Mouse (Mus musculus) neural tube, embryonic 14.5 days (tissue): Measurements from ENCODE around the gene Gm10643. TPM values are rescaled to one million over a fixed set of nuclear protein-coding genes. Genes with fewer than 3 reads are reported as not detected.
A peak's percentile ranks its signal among the peaks of the same experiment; 100 is the strongest.

Experiments
- ATAC-seq: fragments of 200-750 bp; cut with Nextera tagmentation; 2 replicates; pipeline ENCODE4 v1.8.0; 2017; ENCODE audit warnings: low read depth, mild to moderate bottlenecking, moderate TSS enrichment, moderate library complexity
- H3K27ac ChIP-seq: fragments of 300-500 bp; sonication (generic); 2 replicates; pipeline ENCODE4 v1.5.1; 2014; ENCODE audit warnings: low read depth, mild to moderate bottlenecking, control low read depth, low read length, moderate library complexity, mixed read lengths
- H3K27me3 ChIP-seq: fragments of 300-500 bp; sonication (generic); 2 replicates; pipeline ENCODE4 v1.6.1; 2014; ENCODE audit warnings: low read length; ENCODE audit not compliant: control insufficient read depth, insufficient read depth
- H3K36me3 ChIP-seq: fragments of 300-500 bp; sonication (generic); 2 replicates; pipeline ENCODE4 v1.6.1; 2014; ENCODE audit warnings: low read length, mixed read lengths; ENCODE audit not compliant: control insufficient read depth, insufficient read depth
- H3K4me1 ChIP-seq: fragments of 300-500 bp; sonication (generic); 2 replicates; pipeline ENCODE4 v1.6.1; 2014; ENCODE audit warnings: low read length; ENCODE audit not compliant: control insufficient read depth, insufficient read depth
- H3K4me2 ChIP-seq: fragments of 300-500 bp; sonication (generic); 2 replicates; pipeline ENCODE4 v1.6.1; 2014; ENCODE audit warnings: mild to moderate bottlenecking, low read depth, low read length, control low read depth
- H3K4me3 ChIP-seq: fragments of 300-500 bp; sonication (generic); 2 replicates; pipeline ENCODE4 v1.5.1; 2014; ENCODE audit warnings: low read depth, low read length, control low read depth, mixed read lengths
- H3K9ac ChIP-seq: fragments of 300-500 bp; sonication (generic); replicated peaks from 2 replicates; pipeline ENCODE4 v1.6.1; 2014; ENCODE audit warnings: low read depth, mild to moderate bottlenecking, control low read depth, low read length, mixed read lengths
- H3K9me3 ChIP-seq: fragments of 300-500 bp; sonication (generic); 2 replicates; pipeline ENCODE4 v1.6.1; 2016; ENCODE audit warnings: low read length; ENCODE audit not compliant: control insufficient read depth
- WGBS: fragments of 180-500 bp; shearing (Covaris S2); extraction: QIAGEN DNeasy Blood & Tissue Kit; methylation state at CpG from one replicate; pipeline ENCODE4 v1.1.7; 2014; 5-methylcytosine and 5-hydroxymethylcytosine counted together
- polyA plus RNA-seq: library from polyadenylated mRNA; unstranded; fragments of >200 nt; fragmentation: Nextera tagmentation; extraction: Ambion mirVana; gene quantifications from 2 replicates; pipeline ENCODE4 v1.2.1, GENCODE M21; 2014

Gene Gm10643
- polyA plus RNA-seq, 1 experiment from 2014 or later: 1.8 TPM

DNA sequence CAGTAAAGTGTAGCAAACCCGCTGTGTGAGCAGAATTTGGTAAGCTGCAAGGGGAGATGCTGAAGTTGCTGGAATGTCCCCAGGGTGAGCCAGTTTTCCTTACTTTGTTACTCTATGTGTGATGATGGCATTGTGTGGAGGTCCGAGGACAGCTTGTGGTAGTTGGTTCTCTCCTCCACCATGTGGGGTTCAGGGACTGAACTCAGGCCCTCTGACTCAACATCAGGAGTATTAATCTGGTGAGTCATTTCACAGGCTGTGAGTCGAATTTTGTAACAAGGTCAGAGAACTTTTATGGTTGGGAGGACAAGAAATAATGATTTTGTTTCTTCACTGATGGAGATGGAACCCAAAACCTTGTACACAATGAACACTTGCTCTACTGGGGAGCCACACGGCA is 32.2 kb downstream of the Gm10643 start:
- H3K36me3 ChIP-seq: no peaks in the 10 kb centered on the region
- no peaks in the 10 kb centered on the region for H3K9me3 ChIP-seq
- WGBS: 76% methylated on average over 4 of the region's 4 CpGs
- no peak overlapping the region for H3K9ac ChIP-seq
- no peaks in the 10 kb centered on the region for H3K27me3 ChIP-seq
- H3K4me1 ChIP-seq: no peaks in the 10 kb centered on the region
- H3K4me2 ChIP-seq: no peak overlapping the region
- no peak for ATAC-seq
- no peak overlapping the region for H3K27ac ChIP-seq
- H3K4me3 ChIP-seq: no peak overlapping the region

DNA sequence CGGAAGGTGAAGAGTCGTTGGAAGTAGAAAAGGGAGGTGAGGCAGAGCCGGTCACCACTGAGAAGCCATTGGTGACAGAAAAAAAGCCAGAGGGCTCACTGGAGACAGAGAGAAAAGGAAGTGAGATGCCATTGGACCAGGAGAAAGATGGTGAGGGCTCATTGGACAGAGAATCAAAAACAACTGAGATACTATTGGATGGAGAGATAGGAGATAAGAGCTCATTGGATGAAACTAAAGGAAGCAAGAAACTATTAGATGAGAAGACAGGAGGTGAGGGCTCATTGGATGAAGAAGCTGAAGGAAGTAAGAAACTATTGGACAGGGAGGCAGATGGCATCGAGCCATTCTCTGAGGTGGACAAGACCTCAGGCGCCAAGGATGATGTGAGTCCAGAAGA is 35.7 kb downstream of the Gm10643 start:
- H3K9me3 ChIP-seq: no peaks in the 10 kb centered on the region
- no peak overlapping the region for H3K4me3 ChIP-seq
- H3K27me3 ChIP-seq: peaks cover 3% of the 10 kb centered on the region; the same call in 1 of the 2 replicates
- H3K4me2 ChIP-seq: no peak overlapping the region
- H3K9ac ChIP-seq: no peak overlapping the region
- H3K4me1 ChIP-seq: peaks cover 7% of the 10 kb centered on the region; the same call in 1 of the 2 replicates
- H3K36me3 ChIP-seq: no peaks in the 10 kb centered on the region
- ATAC-seq: no peak
- H3K27ac ChIP-seq: no peak overlapping the region
- WGBS: 95% methylated on average over 5 of the region's 5 CpGs

DNA sequence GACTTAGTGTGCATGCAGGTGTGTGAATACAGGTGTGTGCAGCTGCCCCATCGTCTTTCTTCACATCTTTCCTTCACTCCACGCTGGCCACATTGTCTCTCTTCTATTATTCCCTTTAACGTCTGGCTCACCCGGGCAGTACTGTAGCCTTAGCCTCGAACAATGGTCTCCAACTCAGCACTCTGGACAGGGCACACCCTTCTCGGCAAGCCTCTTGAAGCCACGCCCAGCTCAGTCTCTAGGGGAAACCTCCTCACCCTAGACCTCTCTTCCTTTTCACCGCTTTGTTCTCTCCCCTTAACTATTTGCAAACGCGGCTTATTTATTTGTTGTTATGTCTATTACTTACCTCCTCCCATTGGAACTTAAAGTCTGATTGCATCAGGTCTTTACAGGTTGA is 37.5 kb downstream of the Gm10643 start:
- Histone ChIP-seq H3K4me1 (peaks cover 7% of the 10 kb centered on the region; the same call in 1 of the 2 replicates), H3K9me3 (no peaks in the 10 kb centered on the region), H3K9ac (no peak overlapping the region), H3K4me2 (no peak overlapping the region), H3K27ac (no peak overlapping the region), H3K36me3 (no peaks in the 10 kb centered on the region), H3K27me3 (peaks cover 3% of the 10 kb centered on the region; the same call in 1 of the 2 replicates), H3K4me3 (no peak overlapping the region)
- no peak for ATAC-seq
- WGBS: 14% methylated on average over 10 of the region's 10 CpGs

DNA sequence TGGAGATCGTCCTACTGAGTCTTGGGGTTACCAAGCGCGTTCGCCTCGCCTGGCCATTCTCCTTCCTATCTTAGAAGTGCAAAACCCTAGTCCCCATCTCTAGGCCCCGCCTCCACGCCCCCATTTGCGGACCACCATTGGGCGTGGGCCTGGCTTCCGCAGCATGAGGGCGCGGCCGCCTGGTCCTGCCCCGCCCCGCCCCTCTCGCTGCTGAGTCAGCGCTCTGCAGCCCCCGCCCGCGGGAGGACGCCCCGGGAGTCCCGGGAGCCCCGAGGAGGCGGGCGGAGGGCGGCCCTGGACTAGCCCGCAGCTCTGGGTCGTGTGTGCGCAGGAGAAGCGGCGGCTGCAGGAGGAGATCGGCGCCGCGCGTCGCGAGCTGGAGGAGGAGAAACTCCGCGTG is 39.1 kb downstream of the Gm10643 start:
- Histone ChIP-seq H3K4me3 (peak overlapping the region; percentile 41), H3K36me3 (no peaks in the 10 kb centered on the region), H3K4me2 (peak overlapping the region; percentile 86), H3K27ac (no peak overlapping the region), H3K9ac (peak overlapping the region; percentile 53), H3K9me3 (no peaks in the 10 kb centered on the region), H3K27me3 (peaks cover 3% of the 10 kb centered on the region; the same call in 1 of the 2 replicates), H3K4me1 (peaks cover 7% of the 10 kb centered on the region; the same call in 1 of the 2 replicates)
- peak; percentile 78 for ATAC-seq
- under 1% methylated on average over 40 of the region's 41 CpGs for WGBS

DNA sequence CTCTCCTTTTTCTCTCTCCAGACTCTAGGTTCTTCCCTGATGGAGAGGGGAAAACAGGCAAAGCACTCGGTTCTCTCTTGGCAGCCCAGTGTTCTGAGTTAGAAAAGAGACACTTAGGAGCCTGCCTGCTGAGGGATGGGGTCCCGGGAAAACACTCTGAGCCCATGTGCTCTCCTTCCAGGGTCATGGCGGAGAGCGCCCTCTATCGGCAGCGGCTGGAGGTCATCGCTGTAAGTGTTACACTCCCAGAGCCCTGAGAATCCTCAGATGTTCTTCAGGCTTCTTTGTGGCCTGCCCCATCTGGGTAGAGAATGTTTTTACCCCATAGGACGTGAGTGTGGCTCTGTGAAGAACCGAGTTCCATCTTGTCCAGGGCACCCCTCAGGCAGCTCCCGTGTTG is 40.8 kb downstream of the Gm10643 start:
- WGBS: 12% methylated on average over 10 of the region's 10 CpGs

DNA sequence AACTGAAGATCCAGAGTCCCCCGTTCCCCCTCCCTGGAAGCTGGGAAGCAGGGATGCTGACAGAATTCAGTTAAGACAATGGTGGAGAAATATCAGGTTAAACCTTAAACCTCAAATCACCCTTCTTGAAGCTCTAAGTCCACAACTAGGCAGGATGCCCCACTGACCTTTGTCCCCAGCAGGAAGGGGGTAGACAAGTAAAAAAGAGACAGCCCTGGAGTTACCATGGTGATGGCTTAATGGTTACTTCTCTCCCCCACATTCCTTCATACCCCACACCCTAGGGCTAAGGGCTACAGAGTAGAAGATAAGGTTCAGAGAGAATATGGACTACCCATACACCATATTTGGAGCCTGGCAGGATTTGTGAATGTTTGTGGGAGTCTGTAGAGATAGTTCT is 41.3 kb downstream of the Gm10643 start:
- peaks cover 7% of the 10 kb centered on the region; the same call in 1 of the 2 replicates for H3K4me1 ChIP-seq
- no peak overlapping the region for H3K4me3 ChIP-seq
- H3K9ac ChIP-seq: no peak overlapping the region
- peaks cover 3% of the 10 kb centered on the region; the same call in 1 of the 2 replicates for H3K27me3 ChIP-seq
- H3K27ac ChIP-seq: no peak overlapping the region
- 73% methylated on average over 1 of the region's 1 CpGs for WGBS
- no peaks in the 10 kb centered on the region for H3K9me3 ChIP-seq
- ATAC-seq: no peak
- no peak overlapping the region for H3K4me2 ChIP-seq
- no peaks in the 10 kb centered on the region for H3K36me3 ChIP-seq

More for the DNA sequence above, 40.8 kb downstream of the Gm10643 start:
- Histone ChIP-seq H3K4me1 (peaks cover 7% of the 10 kb centered on the region; the same call in 1 of the 2 replicates), H3K9ac (no peak overlapping the region), H3K4me2 (no peak overlapping the region), H3K36me3 (no peaks in the 10 kb centered on the region), H3K9me3 (no peaks in the 10 kb centered on the region), H3K27ac (no peak overlapping the region), H3K4me3 (no peak overlapping the region), H3K27me3 (peaks cover 3% of the 10 kb centered on the region; the same call in 1 of the 2 replicates)
- no peak for ATAC-seq

DNA sequence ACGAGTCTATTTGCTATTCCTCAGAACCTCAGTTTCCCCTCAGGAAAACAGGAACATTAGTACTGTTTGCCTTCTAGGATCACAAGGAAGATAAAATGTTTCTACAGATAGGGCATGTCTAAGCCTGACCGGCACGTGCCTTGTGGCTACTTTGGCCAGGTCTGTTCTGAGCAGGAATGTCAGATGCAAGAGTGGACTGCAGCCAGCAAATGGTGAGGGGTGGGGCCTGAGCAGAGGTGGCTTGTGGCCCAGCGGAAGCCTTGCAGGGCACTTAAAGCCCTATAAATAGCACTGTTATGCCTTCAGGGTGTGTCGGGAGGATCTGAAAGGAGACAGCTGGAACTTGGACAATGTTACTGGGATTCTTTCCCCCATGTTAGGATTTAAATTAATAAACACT is 41.9 kb downstream of the Gm10643 start:
- 37% methylated on average over 5 of the region's 5 CpGs for WGBS
- Histone ChIP-seq H3K4me1 (peaks cover 7% of the 10 kb centered on the region; the same call in 1 of the 2 replicates), H3K36me3 (no peaks in the 10 kb centered on the region), H3K9me3 (no peaks in the 10 kb centered on the region), H3K4me2 (no peak overlapping the region), H3K4me3 (no peak overlapping the region), H3K9ac (no peak overlapping the region), H3K27me3 (peaks cover 3% of the 10 kb centered on the region; the same call in 1 of the 2 replicates), H3K27ac (no peak overlapping the region)
- no peak for ATAC-seq

DNA sequence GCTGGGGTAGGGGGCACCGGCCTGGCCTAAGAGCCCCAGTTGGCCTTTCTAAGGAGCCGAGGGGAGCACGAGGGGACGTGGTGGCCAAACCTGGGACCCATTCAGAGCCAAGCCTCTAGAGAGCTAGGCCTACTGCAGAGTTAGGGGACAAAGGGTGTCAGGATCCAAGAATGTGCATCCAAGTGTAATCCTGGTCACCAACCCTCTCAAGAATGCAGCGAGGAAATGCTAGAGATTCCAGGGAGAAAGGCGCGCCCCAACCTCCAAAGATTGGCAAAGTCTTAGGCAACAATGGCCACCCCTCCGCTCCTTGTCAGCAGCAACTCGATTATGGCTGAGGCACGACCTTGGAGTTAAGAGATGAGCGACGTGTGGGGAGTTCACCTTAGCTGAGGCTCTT is 43.4 kb downstream of the Gm10643 start:
- Histone ChIP-seq H3K9me3 (no peaks in the 10 kb centered on the region), H3K27me3 (peaks cover 3% of the 10 kb centered on the region; the same call in 1 of the 2 replicates), H3K4me3 (no peak overlapping the region), H3K9ac (no peak overlapping the region), H3K4me2 (no peak overlapping the region), H3K27ac (no peak overlapping the region), H3K36me3 (no peaks in the 10 kb centered on the region), H3K4me1 (peaks cover 7% of the 10 kb centered on the region; the same call in 1 of the 2 replicates)
- WGBS: 55% methylated on average over 12 of the region's 12 CpGs
- ATAC-seq: no peak

DNA sequence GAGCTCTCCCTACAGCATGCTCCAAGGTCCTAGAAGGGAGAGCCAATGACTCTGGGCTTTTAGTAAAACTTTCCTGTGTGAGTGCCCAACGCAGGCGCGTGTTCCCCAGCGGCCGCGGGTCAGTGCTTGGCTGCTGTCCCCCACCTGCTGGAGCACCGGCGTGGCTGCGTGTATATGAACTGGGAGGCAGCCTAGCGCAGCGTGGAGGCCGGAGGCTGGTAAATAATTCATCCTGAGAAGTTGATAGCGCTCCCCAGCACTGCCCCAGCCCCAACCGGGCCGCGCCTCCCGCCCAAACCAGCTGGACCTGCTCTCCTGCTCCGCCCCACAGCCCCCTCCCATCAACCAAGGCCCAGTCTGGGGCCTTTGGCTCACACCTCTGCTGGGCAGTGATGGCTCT is 43.8 kb downstream of the Gm10643 start, which contains the start of gene Palm3:
Gene Palm3, plus strand, starts transcription at position 376 of the 400 bp plus-strand sequence.
- peaks cover 6% of the 10 kb centered on the region; the same call in 1 of the 2 replicates for H3K4me1 ChIP-seq
- 6% methylated on average over 18 of the region's 18 CpGs for WGBS
- no peaks in the 10 kb centered on the region for H3K36me3 ChIP-seq
- no peak for ATAC-seq
- H3K9me3 ChIP-seq: no peaks in the 10 kb centered on the region
- H3K4me3 ChIP-seq: no peak within 1 kb of the TSS
- no peak within 1 kb of the TSS for H3K4me2 ChIP-seq
- peaks cover 3% of the 10 kb centered on the region; the same call in 1 of the 2 replicates for H3K27me3 ChIP-seq
- no peak within 1 kb of the TSS for H3K27ac ChIP-seq
- no peak within 1 kb of the TSS for H3K9ac ChIP-seq
